Mouse (Mus musculus): ENCODE data around the gene Stra8. TPM values are rescaled to one million over a fixed set of nuclear protein-coding genes. Genes with fewer than 3 reads are reported as not detected.

Stra8 gene
- polyA plus RNA-seq, 1 experiment = not detected

GRCm38 (mm10) chr6:34938280-34938928, 18.4 kb downstream of the Stra8 start:
- peak overlapping the region; percentile 81 for H3K27ac ChIP-seq (ENCODE audit: insufficient read depth, low read depth, low read length)
- H3K4me1 ChIP-seq (ENCODE audit: control insufficient read depth, insufficient read depth, low read length) = peaks cover 20% of the 10 kb centered on the region
- TF ChIP-seq POLR2A (IDR thresholded peaks at IDR 0.05; ENCODE audit: borderline replicate concordance, low read depth, low read length) (no peak), CTCF (IDR thresholded peaks at IDR 0.05; ENCODE audit: low read depth, low read length) (no peak)
- H3K4me3 ChIP-seq (ENCODE audit: insufficient read depth, low read length) = no peak overlapping the region

DNA sequence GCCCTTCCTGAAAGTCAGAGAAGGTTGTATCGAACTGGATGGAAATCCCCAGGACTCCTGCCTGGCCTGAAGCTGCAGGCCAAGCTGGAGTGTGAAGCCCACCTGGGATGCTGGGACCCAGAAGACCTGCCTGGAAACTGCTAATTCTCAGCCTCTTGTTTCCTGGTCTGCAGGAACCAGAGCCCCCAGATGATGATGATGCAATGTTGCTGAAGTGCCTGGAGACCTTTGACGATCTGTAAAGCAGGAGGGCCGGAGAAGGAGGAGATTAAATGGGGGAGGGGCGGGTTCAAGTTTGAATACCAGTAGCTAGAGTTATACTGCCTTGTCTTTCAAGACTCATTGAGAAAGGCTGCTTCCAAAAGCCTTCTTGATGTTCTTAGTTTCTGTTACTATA, 19.0 kb downstream of the Stra8 start:
- Histone ChIP-seq H3K4me1 (ENCODE audit: control insufficient read depth, insufficient read depth, low read length) (peaks cover 22% of the 10 kb centered on the region), H3K4me3 (ENCODE audit: insufficient read depth, low read length) (no peak overlapping the region), H3K27ac (ENCODE audit: insufficient read depth, low read depth, low read length) (peak overlapping the region; percentile 81)
- TF ChIP-seq POLR2A (IDR thresholded peaks at IDR 0.05; ENCODE audit: borderline replicate concordance, low read depth, low read length) = no peak
- TF ChIP-seq CTCF (IDR thresholded peaks at IDR 0.05; ENCODE audit: low read depth, low read length) = no peak

DNA sequence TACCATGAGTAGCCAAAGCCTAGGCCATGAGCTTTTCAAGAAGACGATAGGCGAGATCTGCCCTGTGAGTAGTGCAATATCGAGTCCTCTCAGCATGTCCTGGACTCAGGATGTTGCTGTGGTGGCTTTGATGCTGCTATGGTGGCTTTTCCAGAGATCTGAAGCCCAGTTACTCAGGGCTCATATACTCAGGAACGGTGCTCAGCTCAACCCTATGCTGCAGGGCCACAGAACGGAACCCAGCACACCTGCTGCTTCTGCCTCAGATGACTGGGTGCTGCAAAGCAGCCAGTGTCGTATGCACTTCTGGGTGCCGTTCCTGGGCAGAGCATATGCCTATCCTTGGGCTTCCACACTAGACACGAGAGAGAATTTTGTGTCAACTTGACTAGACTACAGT, 19.5 kb downstream of the Stra8 start:
- Histone ChIP-seq H3K4me1 (ENCODE audit: control insufficient read depth, insufficient read depth, low read length) (peaks cover 27% of the 10 kb centered on the region), H3K27ac (ENCODE audit: insufficient read depth, low read depth, low read length) (no peak overlapping the region), H3K4me3 (ENCODE audit: insufficient read depth, low read length) (no peak overlapping the region)
- no peak for TF ChIP-seq POLR2A (IDR thresholded peaks at IDR 0.05; ENCODE audit: borderline replicate concordance, low read depth, low read length)

DNA sequence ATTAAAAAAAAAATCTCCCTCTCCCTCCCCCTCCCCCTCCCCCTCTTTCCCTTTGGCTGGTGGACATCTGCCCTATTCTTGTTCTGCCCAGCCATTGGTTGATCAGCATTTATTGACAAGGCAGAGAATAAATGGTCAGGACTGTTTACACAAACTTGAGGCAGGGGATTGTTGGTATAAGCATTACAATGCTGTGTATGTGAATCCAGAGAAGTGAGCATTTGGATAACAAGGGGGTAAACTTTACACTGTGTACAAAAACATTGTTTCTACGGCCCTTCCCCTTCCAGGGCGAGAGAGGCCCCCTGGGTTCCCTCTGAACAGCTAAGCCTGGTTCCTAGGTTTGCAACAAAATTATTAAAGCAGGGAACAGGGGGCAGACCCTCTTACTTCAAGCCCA, 21.5 kb downstream of the Stra8 start:
- H3K4me1 ChIP-seq (ENCODE audit: control insufficient read depth, insufficient read depth, low read length) = peaks cover 38% of the 10 kb centered on the region
- TF ChIP-seq CTCF (IDR thresholded peaks at IDR 0.05; ENCODE audit: low read depth, low read length) (no peak), POLR2A (IDR thresholded peaks at IDR 0.05; ENCODE audit: borderline replicate concordance, low read depth, low read length) (no peak)
- H3K4me3 ChIP-seq (ENCODE audit: insufficient read depth, low read length) = no peak overlapping the region
- H3K27ac ChIP-seq (ENCODE audit: insufficient read depth, low read depth, low read length) = no peak overlapping the region

DNA sequence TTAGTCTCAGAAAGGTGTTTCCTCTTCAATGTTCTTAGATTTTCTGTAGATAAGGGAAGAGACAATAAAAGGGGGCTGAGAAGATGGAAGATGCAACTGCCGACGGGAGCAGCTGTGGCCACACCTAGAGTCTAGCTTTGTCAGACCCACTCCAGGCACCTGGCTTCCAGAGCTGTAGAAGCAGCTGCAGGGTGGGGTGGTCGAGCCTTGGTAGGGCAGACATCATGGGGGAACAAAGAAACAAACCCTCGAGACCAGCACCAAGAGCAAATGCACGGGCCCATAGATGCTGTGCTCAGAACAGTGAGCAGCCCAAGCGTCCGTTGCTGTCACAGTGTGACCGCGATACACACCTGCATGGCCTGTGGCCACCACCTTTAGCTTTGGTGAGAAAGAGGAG, 22.5 kb downstream of the Stra8 start:
- Histone ChIP-seq H3K27ac (ENCODE audit: insufficient read depth, low read depth, low read length) (no peak overlapping the region), H3K4me1 (ENCODE audit: control insufficient read depth, insufficient read depth, low read length) (peaks cover 39% of the 10 kb centered on the region)

DNA sequence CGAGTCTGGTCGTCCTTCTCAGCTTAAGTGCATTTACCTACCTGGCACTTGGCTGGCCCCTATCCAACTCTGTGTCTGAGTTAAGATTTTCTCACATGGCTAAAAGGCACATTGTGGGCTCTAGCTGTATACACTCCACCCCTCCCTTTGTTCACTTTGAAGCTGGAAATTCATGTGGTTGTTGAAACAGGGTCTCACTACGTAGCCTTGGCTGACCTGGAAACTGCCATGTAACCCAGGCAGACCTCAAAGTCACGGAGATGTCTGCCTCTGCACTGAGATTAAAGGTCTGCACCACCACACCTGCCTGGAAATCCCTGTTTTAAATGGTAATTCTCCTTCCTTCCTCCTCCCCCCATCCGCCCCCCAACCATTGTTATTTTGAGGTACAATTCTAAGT, 23.5 kb downstream of the Stra8 start:
- no peak overlapping the region for H3K27ac ChIP-seq (ENCODE audit: insufficient read depth, low read depth, low read length)
- peaks cover 29% of the 10 kb centered on the region for H3K4me1 ChIP-seq (ENCODE audit: control insufficient read depth, insufficient read depth, low read length)
- no peak overlapping the region for H3K4me3 ChIP-seq (ENCODE audit: insufficient read depth, low read length)
- TF ChIP-seq POLR2A (IDR thresholded peaks at IDR 0.05; ENCODE audit: borderline replicate concordance, low read depth, low read length) (no peak), CTCF (IDR thresholded peaks at IDR 0.05; ENCODE audit: low read depth, low read length) (no peak)

More for the DNA sequence above, 22.5 kb downstream of the Stra8 start:
- TF ChIP-seq POLR2A (IDR thresholded peaks at IDR 0.05; ENCODE audit: borderline replicate concordance, low read depth, low read length) = no peak
- no peak overlapping the region for H3K4me3 ChIP-seq (ENCODE audit: insufficient read depth, low read length)

- no peak for TF ChIP-seq POLR2A (IDR thresholded peaks at IDR 0.05; ENCODE audit: borderline replicate concordance, low read depth, low read length)
- H3K27ac ChIP-seq (ENCODE audit: insufficient read depth, low read depth, low read length) = no peak overlapping the region
- no peak overlapping the region for H3K4me3 ChIP-seq (ENCODE audit: insufficient read depth, low read length)
- peaks cover 19% of the 10 kb centered on the region for H3K4me1 ChIP-seq (ENCODE audit: control insufficient read depth, insufficient read depth, low read length)
These were observed 26.6 kb downstream of the Stra8 start for GRCm38 (mm10) chr6:34946486-34947079.

DNA sequence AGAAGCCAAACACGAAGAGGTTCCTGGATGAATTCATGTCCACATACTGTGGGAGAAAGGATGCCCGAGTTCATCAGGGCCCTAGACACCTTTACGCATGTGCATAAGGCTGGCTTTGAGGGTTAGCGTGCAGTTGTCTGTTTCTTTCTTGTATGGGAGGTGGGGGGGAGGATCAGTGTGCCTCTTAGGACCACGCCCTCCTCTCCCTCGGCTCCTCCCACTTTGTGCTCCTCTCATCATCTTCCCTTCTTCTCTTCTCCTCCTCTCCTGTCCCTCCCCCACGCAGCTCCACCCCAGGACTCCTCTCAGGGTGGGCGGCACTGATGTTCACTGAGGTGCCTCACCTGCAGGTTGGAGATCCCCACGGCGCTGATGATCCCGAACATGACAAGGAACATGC, 28.5 kb downstream of the Stra8 start:
- Histone ChIP-seq H3K27ac (ENCODE audit: insufficient read depth, low read depth, low read length) (no peak overlapping the region), H3K4me1 (ENCODE audit: control insufficient read depth, insufficient read depth, low read length) (peaks cover 29% of the 10 kb centered on the region), H3K4me3 (ENCODE audit: insufficient read depth, low read length) (no peak overlapping the region)
- no peak for TF ChIP-seq POLR2A (IDR thresholded peaks at IDR 0.05; ENCODE audit: borderline replicate concordance, low read depth, low read length)
- no peak for TF ChIP-seq CTCF (IDR thresholded peaks at IDR 0.05; ENCODE audit: low read depth, low read length)

DNA sequence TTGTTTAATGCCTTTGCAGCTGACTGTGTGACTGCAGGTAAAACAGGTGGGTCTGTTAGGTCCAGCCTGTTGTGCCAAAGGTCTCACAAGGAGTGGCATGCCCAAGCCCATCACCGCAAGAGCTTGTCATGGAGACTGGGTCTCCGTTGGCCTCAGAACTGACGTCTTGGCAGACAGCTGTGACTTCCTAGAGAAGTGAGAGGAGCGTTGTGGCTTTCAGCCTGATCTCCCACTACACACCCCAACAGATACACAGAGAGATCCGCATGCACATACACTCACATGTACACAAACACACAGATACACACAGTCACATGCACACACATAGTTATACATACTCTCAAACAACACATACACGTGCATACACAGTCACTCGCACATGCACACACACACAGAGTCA, 31.6 kb downstream of the Stra8 start:
- Histone ChIP-seq H3K4me1 (ENCODE audit: control insufficient read depth, insufficient read depth, low read length) (peaks cover 11% of the 10 kb centered on the region), H3K4me3 (ENCODE audit: insufficient read depth, low read length) (no peak overlapping the region), H3K27ac (ENCODE audit: insufficient read depth, low read depth, low read length) (no peak overlapping the region)
- no peak for TF ChIP-seq CTCF (IDR thresholded peaks at IDR 0.05; ENCODE audit: low read depth, low read length)
- no peak for TF ChIP-seq POLR2A (IDR thresholded peaks at IDR 0.05; ENCODE audit: borderline replicate concordance, low read depth, low read length)

DNA sequence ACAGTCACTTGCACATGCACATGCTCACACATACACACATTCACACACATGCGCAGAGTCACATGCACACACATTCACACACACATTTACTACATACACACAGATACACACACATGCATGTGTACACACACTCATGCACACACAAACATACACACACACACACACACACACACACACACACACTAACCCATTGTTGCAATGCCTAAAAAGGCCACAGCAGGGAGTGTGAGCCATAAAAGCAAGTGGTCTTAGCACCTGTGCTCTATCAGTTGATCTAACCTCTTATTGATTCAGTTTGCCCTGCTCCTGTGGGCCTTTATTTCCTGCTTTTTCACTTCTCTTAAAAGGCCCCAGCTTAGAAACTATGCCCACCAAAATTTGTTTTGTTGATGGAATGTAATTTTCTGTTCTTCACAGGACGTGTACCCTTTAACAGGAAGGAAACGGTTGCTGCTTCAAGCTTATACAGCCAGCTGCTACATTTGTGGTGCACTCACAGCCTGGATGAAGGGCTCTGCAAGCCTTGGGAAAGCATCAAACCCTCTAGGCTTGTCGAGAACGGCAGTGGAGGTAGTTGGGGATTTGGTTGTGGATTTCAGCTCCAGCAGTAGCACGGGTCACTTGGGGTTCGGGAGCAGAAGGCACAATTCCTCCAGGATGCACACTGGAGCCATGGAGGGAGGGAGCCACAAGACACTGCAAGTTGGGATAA, 32.1 kb downstream of the Stra8 start:
- H3K4me1 ChIP-seq (ENCODE audit: control insufficient read depth, insufficient read depth, low read length) = peaks cover 10% of the 10 kb centered on the region; the same call in 1 of the 2 replicates
- TF ChIP-seq CTCF (IDR thresholded peaks at IDR 0.05; ENCODE audit: low read depth, low read length) = no peak
- no peak overlapping the region for H3K27ac ChIP-seq (ENCODE audit: insufficient read depth, low read depth, low read length)
- no peak overlapping the region for H3K4me3 ChIP-seq (ENCODE audit: insufficient read depth, low read length)

Measured in bone marrow macrophage, adult 2 months (primary cell).